Mouse (Mus musculus) left cerebral cortex, adult 11 months (tissue): ENCODE measurements around the gene Edil3.

ENCODE experiments used
- DNase-seq: peaks from one replicate; pipeline ENCODE4 v3.0.0; 2022; ENCODE audit warnings: low spot score

Gene Edil3

DNA sequence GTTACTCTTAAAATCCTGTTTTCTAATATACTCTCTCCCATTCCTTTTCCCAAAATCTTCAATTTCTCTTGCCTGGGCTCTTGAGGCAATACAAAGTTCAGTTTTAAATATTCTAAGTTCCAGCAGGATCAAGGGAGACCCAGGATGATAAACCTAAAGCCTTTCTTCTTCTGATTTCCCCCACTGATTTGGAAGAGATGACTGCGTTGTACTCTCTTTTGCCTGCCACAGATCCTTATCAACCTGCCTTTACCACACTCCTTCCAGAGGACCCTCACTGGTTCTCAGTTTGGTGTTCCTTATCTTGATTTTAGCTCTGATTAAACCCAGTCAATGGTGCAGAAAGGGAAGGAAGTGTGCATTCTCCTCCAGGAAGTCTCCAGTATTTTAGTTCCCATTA is 435.6 kb downstream of the Edil3 start:
- no peak for DNase-seq

- peak; percentile 32 for DNase-seq
Measured at GRCm38 (mm10) chr13:89286696-89287305, 465.5 kb downstream of the Edil3 start.

- no peak for DNase-seq
Measured at GRCm38 (mm10) chr13:89288201-89288600, 466.9 kb downstream of the Edil3 start.

GRCm38 (mm10) chr13:89321155-89321554 is 499.9 kb downstream of the Edil3 start:
- no peak for DNase-seq

GRCm38 (mm10) chr13:89324282-89324681 is 503.0 kb downstream of the Edil3 start:
- DNase-seq: peak; percentile 40

GRCm38 (mm10) chr13:89334494-89334893 is 513.2 kb downstream of the Edil3 start:
- no peak for DNase-seq

- no peak for DNase-seq
Measured at GRCm38 (mm10) chr13:89335908-89336579, 514.8 kb downstream of the Edil3 start.

GRCm38 (mm10) chr13:89339055-89339454 is 517.8 kb downstream of the Edil3 start:
- no peak for DNase-seq

DNA sequence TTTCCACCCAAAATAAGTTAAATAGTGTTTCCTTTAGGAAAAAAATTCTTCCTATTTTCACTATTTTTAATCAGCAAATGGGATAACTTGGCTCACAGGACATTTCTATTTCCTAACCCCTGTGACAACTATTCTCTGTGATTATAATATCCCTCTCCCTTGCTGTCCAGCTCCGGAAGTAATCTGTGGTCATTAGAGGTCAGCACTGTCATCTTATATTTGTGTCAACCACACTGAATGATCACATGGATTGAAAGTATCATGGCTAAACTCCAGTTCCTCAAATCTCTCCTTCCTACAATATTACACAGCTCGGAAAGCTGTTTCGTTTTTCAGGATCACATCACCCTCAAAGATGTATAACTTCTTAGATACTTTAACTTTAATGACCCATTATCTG is 518.5 kb downstream of the Edil3 start:
- no peak for DNase-seq

DNA sequence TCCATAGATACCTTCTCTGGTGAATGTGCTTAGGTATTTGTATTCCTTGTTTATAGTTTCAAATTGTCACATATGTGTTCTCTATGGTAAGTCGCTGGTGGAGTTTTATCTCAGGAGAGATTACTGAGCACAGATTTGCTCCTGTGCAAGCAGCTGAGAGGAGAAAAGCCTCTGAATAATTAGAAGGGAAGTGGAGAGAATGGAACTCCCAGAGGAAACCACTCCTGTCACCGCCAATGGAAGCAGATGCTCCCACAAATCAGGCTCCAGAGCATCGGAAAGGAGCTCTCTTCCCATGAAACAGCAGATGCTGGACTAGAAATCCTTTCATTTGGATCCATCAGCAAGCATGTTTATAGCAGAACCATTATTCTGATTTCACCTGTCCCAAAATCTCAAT is 534.0 kb downstream of the Edil3 start:
- no peak for DNase-seq

DNA sequence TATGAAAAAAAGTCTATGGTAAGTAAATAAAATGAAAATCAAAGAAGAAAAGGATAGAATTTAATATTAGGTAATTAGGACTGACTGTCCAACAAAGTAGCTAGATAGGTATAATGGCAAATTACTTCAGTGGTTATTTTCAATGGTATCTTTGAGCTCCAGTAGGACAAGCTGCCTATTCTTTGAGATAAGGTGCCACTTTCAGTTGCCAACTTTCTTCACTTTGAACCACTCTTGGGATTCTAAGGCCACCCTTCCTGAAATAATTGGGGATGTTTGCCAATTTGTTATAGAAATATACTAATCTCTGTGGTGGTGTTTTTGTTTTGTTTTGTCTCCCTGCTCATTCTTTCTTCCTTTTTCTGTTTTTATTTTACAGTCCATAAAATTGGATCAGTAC is 537.1 kb downstream of the Edil3 start:
- no peak for DNase-seq

- DNase-seq: no peak
Measured at GRCm38 (mm10) chr13:89362274-89362673, 541.0 kb downstream of the Edil3 start.

DNA sequence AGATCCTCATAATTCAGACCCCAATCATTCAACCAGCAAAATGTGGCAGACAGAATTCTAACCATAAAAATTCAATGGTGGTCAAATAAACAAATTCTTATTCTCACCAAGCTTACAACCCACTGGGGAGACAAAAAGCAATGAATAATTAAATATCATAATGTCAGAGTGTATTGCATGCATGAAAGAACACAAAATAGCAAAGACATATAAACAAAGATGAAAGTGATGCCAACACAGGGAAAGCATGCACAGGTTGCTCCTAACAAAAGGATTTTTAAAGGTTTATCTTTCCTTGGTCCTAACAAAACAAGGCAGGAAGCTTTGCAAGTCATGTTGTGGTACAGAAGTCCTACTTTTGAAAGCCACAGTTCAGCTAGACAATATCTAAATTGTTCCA is 550.0 kb downstream of the Edil3 start:
- DNase-seq: no peak

DNA sequence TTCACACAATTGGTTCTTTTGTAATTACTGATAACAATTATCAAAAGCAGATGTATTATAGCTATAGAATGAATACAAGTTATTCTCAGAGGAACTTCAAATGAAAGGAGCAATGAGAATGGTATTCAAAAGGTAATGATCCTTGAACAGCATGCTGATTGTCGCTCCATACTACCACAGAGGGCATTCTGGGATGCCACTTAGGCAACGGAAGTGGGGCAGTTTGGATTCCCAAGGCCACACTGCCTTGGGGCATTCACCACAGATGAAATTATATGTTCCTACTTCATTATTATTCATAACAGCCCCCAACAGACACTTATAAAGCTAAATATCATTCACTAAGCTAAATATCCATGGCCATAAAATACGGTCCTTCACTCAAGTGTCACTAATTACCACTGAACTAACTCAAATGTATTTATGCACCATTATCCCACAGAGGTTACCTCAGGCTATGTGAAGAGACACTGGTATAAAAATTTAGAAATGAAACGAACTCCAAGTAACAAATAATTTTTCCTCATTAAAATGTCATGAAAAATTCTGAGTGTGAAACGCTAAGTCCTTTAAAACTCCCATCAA is 550.5 kb downstream of the Edil3 start:
- DNase-seq: no peak
